Mouse (Mus musculus) embryonic facial prominence, embryonic 10.5 days (tissue): ENCODE measurements at regions not wholly inside any gene's neighbourhood (a gene's known extent, or its start where the extent isn't known, plus 50 kb on each side); places are given as distances from the start of the nearest gene placed in this dataset.
A peak's percentile ranks its signal among the peaks of the same experiment; 100 is the strongest.
"Not testable (repeated sequence)": the region's sequence is repeated elsewhere in the genome, so short reads cannot be mapped to it uniquely, and the experiment has no call there.

Experiments
- DNase-seq: peaks from one replicate; pipeline ENCODE4 v3.0.0-alpha.2; 2017; ENCODE audit warnings: low spot score
- H3K27ac ChIP-seq: fragments of 300-500 bp; sonication (generic); replicated peaks from 2 replicates; pipeline ENCODE4 v1.5.1; 2016; ENCODE audit warnings: mild to moderate bottlenecking
- H3K27me3 ChIP-seq: fragments of 300-500 bp; sonication (generic); replicated peaks from 2 replicates; pipeline ENCODE4 v1.6.1; 2016; ENCODE audit warnings: low read depth, mild to moderate bottlenecking; ENCODE audit not compliant: poor library complexity, severe bottlenecking
- H3K36me3 ChIP-seq: fragments of 300-500 bp; sonication (generic); replicated peaks from 2 replicates; pipeline ENCODE4 v1.6.1; 2016; ENCODE audit warnings: mild to moderate bottlenecking, moderate library complexity
- H3K4me1 ChIP-seq: fragments of 300-500 bp; sonication (generic); 2 replicates; pipeline ENCODE4 v1.6.1; 2016
- H3K4me3 ChIP-seq: fragments of 300-500 bp; sonication (generic); 2 replicates; pipeline ENCODE4 v1.5.1; 2016; ENCODE audit warnings: mild to moderate bottlenecking, moderate library complexity
- H3K9me3 ChIP-seq: fragments of 300-500 bp; sonication (generic); 2 replicates; pipeline ENCODE4 v1.6.1; 2016; ENCODE audit warnings: mild to moderate bottlenecking
- WGBS: fragments of 180-500 bp; shearing (Covaris S2); methylation state at CpG from one replicate; pipeline ENCODE4 v1.1.7; 2016; 5-methylcytosine and 5-hydroxymethylcytosine counted together

GRCm38 (mm10) chr16:61056175-61056574 lies 450.8 kb upstream of the Epha6 start:
- H3K9me3 ChIP-seq, H3K36me3 ChIP-seq, H3K27ac ChIP-seq, H3K4me1 ChIP-seq, H3K27me3 ChIP-seq, DNase-seq, H3K4me3 ChIP-seq: not testable (repeated sequence)
- 87% methylated on average over 14 of the region's 14 CpGs for WGBS

DNA sequence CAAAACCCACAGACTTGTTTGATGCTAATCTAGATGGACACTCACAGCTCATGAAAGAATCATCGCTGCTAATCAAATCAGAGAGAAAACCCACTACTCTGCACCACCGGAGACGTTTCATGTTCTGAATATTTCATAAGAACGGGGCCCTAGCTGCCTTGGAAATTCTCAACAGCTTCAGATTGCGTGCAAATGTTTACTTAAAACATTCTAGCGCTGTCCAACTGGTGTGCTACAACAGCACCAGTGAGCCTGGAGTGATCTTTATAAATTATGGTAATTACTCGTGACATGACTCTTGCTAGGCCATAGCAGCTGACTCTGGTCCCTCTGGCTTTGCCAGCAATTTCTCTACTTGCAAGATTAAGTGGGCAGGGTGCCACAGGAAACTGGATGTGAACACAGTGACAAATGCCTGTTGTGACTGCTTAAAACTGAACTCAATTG lies 435.8 kb upstream of the Epha6 start:
- no peaks in the 10 kb centered on the region for H3K9me3 ChIP-seq
- H3K4me1 ChIP-seq: no peaks in the 10 kb centered on the region
- DNase-seq: peak; percentile 11
- H3K27ac ChIP-seq: no peak overlapping the region
- WGBS: 62% methylated on average over 7 of the region's 7 CpGs
- no peaks in the 10 kb centered on the region for H3K36me3 ChIP-seq
- H3K27me3 ChIP-seq: no peaks in the 10 kb centered on the region
- H3K4me3 ChIP-seq: no peak overlapping the region
